Mouse (Mus musculus) cortical plate, adult 2 months (tissue): ENCODE results near the gene Chn2. TPM values are rescaled to one million over a fixed set of nuclear protein-coding genes. Genes with fewer than 3 reads are reported as not detected.

ENCODE experiments used
- H3K27ac ChIP-seq: fragments of 200-500 bp; 2 replicates; pipeline ENCODE4 v1.5.1; 2012; ENCODE audit warnings: low read length, control low read depth, inconsistent platforms; ENCODE audit not compliant: insufficient read depth
- H3K4me1 ChIP-seq: fragments of 200-500 bp; 2 replicates; pipeline ENCODE4 v1.6.1; 2011; ENCODE audit warnings: low read length; ENCODE audit not compliant: control insufficient read depth, insufficient read depth
- H3K4me3 ChIP-seq: fragments of 200-500 bp; 2 replicates; pipeline ENCODE4 v1.5.1; 2011; ENCODE audit warnings: mild to moderate bottlenecking, low read length, control low read depth; ENCODE audit not compliant: insufficient read depth
- CTCF ChIP-seq: fragments of 200-500 bp; IDR thresholded peaks from 2 replicates; pipeline ENCODE4 v1.5.1; 2011; ENCODE audit warnings: mild to moderate bottlenecking, control low read depth, low read length; ENCODE audit not compliant: insufficient read depth; ENCODE audit errors: extremely low read depth
- POLR2A ChIP-seq: fragments of 200-500 bp; IDR thresholded peaks from 2 replicates; pipeline ENCODE4 v1.6.1; 2011; ENCODE audit warnings: mild to moderate bottlenecking, low read length, control low read depth; ENCODE audit not compliant: insufficient read depth; ENCODE audit errors: extremely low read depth
- polyA plus RNA-seq: library from polyadenylated mRNA; depleted of rRNA; stranded (reverse); fragments of >200 nt; gene quantifications from 2 replicates; pipeline ENCODE4 v1.2.3, GENCODE M21; 2012; rRNA removed

Gene Chn2
- polyA plus RNA-seq: 53.1 and 54.9 TPM in 2 replicates

GRCm38 (mm10) chr6:54039357-54039804 is at the start of gene Chn2:
TSS of gene Chn2 (plus strand) at chr6:54039554.
- no peak for TF ChIP-seq CTCF
- no peak for TF ChIP-seq POLR2A

GRCm38 (mm10) chr6:53992386-53992785 is 47.0 kb upstream of the Chn2 start:
- Histone ChIP-seq H3K4me1 (no peaks in the 10 kb centered on the region), H3K4me3 (no peak overlapping the region), H3K27ac (no peak overlapping the region)
- no peak for TF ChIP-seq POLR2A
- TF ChIP-seq CTCF: no peak

More at GRCm38 (mm10) chr6:54039357-54039804, at the start of gene Chn2:
- H3K4me1 ChIP-seq: peaks cover 2% of the 10 kb centered on the region
- H3K27ac ChIP-seq: peak within 1 kb of the TSS; percentile 65
- H3K4me3 ChIP-seq: peak within 1 kb of the TSS; percentile 72

- Histone ChIP-seq H3K4me1 (no peaks in the 10 kb centered on the region), H3K27ac (no peak overlapping the region), H3K4me3 (no peak overlapping the region)
- no peak for TF ChIP-seq CTCF
- TF ChIP-seq POLR2A: no peak
Observed at GRCm38 (mm10) chr6:53995519-53995918, 43.8 kb upstream of the Chn2 start.

GRCm38 (mm10) chr6:53996226-53996955 is 43.0 kb upstream of the Chn2 start:
- H3K27ac ChIP-seq: no peak overlapping the region
- H3K4me1 ChIP-seq: no peaks in the 10 kb centered on the region
- H3K4me3 ChIP-seq: no peak overlapping the region
- TF ChIP-seq POLR2A (no peak), CTCF (no peak)

GRCm38 (mm10) chr6:54005302-54005701 is 34.1 kb upstream of the Chn2 start:
- Histone ChIP-seq H3K27ac (no peak overlapping the region), H3K4me3 (no peak overlapping the region), H3K4me1 (no peaks in the 10 kb centered on the region; the same call in 1 of the 2 replicates)
- no peak for TF ChIP-seq CTCF
- no peak for TF ChIP-seq POLR2A

- Histone ChIP-seq H3K4me3 (0 out of 2 replicates have a peak overlapping the region, but pooled peaks have one; percentile 9), H3K4me1 (no peaks in the 10 kb centered on the region; the same call in 1 of the 2 replicates), H3K27ac (no peak overlapping the region)
- no peak for TF ChIP-seq CTCF
- TF ChIP-seq POLR2A: no peak
Observed at GRCm38 (mm10) chr6:54008448-54009120, 30.8 kb upstream of the Chn2 start.

- no peak for TF ChIP-seq CTCF
- no peak for TF ChIP-seq POLR2A
- no peak overlapping the region for H3K4me3 ChIP-seq
- H3K4me1 ChIP-seq: no peaks in the 10 kb centered on the region; the same call in 1 of the 2 replicates
- no peak overlapping the region for H3K27ac ChIP-seq
Observed at GRCm38 (mm10) chr6:54009293-54009692, 30.1 kb upstream of the Chn2 start.

GRCm38 (mm10) chr6:54010362-54010761 is 29.0 kb upstream of the Chn2 start:
- Histone ChIP-seq H3K4me3 (no peak overlapping the region), H3K4me1 (no peaks in the 10 kb centered on the region; the same call in 1 of the 2 replicates), H3K27ac (no peak overlapping the region)
- no peak for TF ChIP-seq POLR2A
- no peak for TF ChIP-seq CTCF

- Histone ChIP-seq H3K4me3 (no peak overlapping the region), H3K27ac (no peak overlapping the region), H3K4me1 (no peaks in the 10 kb centered on the region; the same call in 1 of the 2 replicates)
- peak; percentile 27; the same call in 1 of the 2 replicates for TF ChIP-seq CTCF
- TF ChIP-seq POLR2A: no peak
Observed at GRCm38 (mm10) chr6:54012163-54012562, 27.2 kb upstream of the Chn2 start.

GRCm38 (mm10) chr6:54018038-54018437 is 21.3 kb upstream of the Chn2 start:
- no peak overlapping the region for H3K27ac ChIP-seq
- H3K4me1 ChIP-seq: no peaks in the 10 kb centered on the region
- no peak overlapping the region for H3K4me3 ChIP-seq
- TF ChIP-seq POLR2A (no peak), CTCF (no peak)
